Mouse (Mus musculus) adrenal gland (tissue): ENCODE results near the gene Vapb.
"Not testable (repeated sequence)": the region's sequence is repeated elsewhere in the genome, so short reads cannot be mapped to it uniquely, and the experiment has no call there.

ENCODE experiments used
- intact Hi-C: fragments of 180-260 bp; cut with DNase I; formaldehyde crosslinking; loops from one replicate; pipeline ENCODE4 v1.15.1; 2025
- long read RNA-seq, 2 experiments: library from polyadenylated mRNA; unstranded; transcript quantifications; one replicate each; pipeline ENCODE4 v2.0.0; 2020; ENCODE audit warnings: borderline replicate concordance in 1 of 2; ENCODE audit not compliant: insufficient replicate concordance in 1 of 2

The Vapb gene
- long read RNA-seq, experiment 1, partial matches to known transcripts: 0 of 3 reads
- long read RNA-seq, experiment 1, other reads (novel, unspliced or antisense): 2 of 3 reads
- long read RNA-seq, experiment 2, full-length matches to known transcripts: 4 of 14 reads
- long read RNA-seq, experiment 2, partial matches to known transcripts: 4 of 14 reads
- long read RNA-seq, experiment 2, other reads (novel, unspliced or antisense): 6 of 14 reads

DNA sequence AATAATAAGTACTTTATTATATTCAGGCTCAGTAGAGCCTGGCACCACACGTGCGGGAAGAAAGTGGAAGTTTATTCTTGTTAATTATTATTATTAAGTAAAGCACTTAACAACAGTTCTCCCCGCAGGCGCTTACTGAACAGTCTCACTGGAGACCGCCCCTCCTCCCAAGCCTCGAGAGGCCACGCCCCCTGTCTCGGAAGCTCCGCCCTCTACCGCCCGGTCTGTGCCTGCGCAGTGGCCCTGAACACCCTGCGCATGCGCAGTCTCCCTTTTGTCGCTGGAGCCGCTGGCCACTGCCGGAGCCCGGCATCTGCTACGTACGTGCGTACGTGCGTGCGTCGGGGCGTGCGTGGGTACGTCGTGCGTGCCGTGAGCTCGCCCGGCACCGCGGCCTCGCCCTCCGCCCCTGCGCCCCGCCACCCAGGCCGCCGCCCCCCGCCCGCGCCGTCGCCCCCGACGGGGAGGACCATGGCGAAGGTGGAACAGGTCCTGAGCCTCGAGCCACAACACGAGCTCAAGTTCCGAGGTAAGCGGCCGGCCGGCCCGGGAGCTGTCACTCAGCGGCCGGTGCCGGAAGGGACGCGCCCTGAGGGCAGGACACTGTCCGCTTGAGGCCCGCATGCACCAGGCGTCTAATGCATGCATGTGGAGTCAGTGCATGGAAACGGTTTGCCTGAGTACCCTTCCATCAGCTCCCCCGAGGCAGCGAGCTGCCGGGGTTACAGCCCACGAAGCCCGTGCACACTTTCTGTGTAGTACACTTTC, at the start of gene Vapb:
TSS of gene Vapb (plus strand) at position 290 of the 768 bp plus-strand sequence.
- intact Hi-C loops: loop anchor here (10.0 kb wide), 1 partner anchor 153 kb away; no protein-coding TSS in a partner anchor

- intact Hi-C loops: no loop called here
Measured at GRCm38 (mm10) chr2:173689835-173690234, 47.5 kb upstream of the Vapb start.

- intact Hi-C loops: no loop called here
Measured at GRCm38 (mm10) chr2:173691748-173692147, 45.6 kb upstream of the Vapb start.

GRCm38 (mm10) chr2:173692693-173693092, 44.6 kb upstream of the Vapb start:
- intact Hi-C loops: no loop called here

DNA sequence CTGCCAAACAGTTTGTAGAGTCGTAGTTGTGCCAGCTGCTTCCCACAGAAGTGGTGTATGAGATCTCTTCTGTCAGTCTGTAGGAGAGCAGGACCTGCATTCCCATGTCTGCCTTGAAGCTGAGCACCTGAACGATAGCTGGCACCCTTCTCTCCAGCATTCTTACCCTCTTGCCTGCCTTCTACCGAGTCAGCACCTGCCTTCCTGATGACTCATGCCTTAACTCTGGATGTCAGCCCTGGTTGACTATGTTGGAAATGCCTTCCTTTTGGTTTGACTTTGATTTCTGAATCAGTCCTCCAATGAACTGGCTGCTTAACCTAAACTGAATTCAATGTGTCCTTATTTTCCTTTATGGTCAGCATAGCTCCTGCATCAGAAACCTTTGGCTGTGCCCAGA, 38.5 kb upstream of the Vapb start:
- intact Hi-C loops: no loop called here

DNA sequence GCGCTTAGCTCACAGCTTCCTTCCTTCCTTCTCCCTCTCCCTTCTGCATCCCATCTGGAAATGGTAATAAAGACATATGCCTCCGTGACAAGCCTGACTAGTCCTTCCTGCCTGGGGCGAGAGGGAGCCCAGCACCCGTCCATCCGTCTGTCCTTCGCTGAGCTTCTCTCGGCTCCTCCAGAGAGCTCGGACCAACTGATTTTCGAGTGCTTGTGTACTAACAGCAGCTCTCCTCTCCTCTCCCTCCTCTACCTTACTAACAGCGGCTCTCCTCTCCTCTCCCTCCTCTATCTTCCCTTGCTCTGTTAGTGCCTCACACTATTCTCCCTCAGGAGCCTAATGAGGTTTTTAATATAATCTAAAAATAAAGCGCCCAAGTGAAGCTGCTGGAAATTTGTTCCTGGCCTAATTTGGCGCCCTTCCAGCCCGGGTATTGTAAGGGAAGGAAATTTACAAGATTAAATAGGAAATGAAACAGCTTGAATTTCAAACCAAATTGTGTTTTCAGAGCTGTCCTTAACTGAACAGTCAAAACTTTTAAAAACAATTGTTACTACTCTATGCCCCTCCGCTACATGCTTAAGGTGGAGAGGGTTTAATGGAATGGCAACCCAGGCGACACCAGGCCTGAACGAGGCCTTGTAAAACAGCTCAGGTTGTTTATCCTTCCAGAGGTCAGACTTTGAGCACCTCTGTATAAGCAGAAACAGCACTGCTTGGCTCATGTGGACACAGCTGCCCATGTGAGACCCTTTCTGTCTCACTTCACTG, 35.0 kb upstream of the Vapb start:
- intact Hi-C loops: no loop called here

DNA sequence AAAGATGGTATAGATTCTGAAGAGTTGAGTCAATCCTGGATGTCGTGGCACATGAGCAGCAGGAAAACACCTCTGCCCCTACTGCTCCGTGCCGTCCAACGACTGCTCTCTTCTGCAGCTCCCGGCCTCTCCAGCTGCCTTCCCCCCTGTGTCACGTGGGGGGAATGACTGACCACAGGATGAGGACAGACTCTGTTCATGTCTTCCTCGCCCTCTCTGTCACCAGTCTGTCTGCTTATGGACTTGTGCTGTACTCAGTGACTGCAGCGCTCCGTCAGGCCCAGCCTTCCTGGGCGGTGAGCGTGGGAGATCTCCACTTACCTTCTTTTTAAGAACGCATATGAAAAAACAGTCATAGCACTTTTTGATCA, 34.5 kb upstream of the Vapb start:
- intact Hi-C loops: no loop called here

GRCm38 (mm10) chr2:173705827-173706551, 31.3 kb upstream of the Vapb start:
- intact Hi-C loops: no loop called here

DNA sequence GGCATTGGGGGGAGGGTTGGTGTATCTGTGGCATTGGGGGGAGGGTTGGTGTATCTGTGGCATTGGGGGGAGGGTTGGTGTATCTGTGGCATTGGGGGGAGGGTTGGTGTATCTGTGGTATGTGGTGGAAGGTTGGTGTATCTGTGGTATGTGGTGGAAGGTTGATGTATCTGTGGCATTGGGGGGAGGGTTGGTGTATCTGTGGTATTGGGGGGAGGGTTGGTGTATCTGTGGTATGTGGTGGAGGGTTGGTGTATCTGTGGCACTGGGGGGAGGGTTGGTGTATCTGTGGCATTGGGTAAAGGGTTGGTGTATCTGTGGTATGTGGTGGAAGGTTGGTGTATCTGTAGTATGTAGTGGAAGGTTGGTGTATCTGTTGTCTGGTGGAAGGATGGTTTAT, 29.7 kb upstream of the Vapb start:
- intact Hi-C loops: not testable (repeated sequence)

DNA sequence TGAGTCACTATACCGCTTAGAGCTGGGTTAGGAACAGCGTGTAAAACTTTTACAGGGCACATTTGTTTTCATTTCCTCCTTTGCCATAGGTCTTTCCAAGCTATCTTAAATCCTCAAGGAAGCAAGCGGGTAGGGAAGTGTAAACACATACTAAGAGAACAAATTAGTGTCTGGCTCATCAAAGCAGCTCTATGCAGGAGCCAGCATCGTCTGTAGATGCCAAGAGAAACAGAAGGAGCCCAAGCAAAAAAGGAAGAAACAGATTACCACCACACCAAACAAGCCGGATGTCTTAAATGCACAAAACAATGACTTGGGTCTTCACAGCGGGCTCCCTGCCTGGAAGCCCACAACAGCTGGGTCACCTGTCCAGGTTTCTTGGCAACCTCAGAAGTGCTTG, 27.1 kb upstream of the Vapb start:
- intact Hi-C loops: no loop called here

DNA sequence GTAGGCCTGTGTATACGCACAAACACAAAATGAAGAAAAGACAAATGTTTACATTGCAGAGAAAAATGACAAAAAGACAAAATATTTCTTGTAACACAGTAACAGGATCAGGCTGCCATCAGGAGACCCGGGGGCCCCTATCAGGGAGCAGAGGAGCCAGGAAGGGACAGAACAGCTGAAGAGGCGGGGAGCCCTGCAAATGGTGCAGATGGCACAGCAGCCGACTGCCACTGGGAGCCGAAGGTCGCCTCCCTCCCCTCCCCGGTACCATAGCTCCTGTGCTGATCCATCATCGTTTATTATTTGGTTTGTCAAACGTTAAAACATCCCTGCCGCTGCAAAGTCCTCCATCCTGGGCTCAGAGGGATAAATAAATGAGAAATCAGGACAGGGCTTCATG, 24.7 kb upstream of the Vapb start:
- intact Hi-C loops: no loop called here

DNA sequence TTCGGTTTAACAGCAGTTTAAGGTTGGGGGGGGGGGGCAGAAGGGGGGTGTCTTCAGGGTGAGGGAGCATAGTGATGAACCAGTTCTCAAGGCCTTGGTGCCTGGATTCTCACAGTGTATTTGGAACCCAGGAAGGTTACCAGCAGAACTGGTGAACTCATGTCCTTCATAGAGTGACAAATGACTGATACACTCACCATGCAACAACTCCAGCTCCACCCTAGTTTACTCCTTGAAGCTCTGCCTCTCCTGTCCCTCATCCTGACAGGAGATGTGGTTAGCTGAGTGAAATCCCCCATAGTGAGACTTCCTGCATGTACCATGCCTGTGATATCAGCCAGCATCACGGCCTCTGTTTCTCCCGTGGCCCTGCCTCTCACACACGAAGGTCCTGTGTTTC, 24.1 kb upstream of the Vapb start:
- intact Hi-C loops: no loop called here

DNA sequence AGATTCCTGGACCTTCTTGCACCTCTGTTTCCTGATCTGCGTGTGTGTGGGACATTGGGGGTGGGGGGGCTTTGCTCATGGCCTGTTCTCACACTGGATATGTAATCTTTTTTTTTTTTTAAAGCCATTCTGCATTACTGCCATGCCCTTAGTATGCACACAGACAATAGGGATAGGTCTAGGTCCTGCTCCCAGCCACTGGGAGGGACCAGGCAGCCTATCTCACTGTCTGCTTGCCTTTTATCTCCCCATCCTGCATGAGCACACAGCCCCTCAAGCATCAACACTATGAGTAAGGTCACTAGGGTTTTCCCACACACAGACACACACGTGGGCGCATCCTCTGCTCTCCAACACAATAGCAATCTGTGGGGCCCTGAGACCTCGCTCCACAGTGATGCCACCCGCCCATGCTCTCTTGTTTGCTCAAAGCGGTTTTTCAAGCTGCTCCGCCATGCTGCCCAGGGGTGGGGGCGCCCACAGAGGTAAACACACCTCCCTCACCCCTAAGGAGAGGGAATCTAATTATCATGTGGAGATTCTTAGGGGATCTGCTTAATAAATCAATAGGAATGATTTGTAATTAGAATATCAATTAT, 22.6 kb upstream of the Vapb start:
- intact Hi-C loops: no loop called here

DNA sequence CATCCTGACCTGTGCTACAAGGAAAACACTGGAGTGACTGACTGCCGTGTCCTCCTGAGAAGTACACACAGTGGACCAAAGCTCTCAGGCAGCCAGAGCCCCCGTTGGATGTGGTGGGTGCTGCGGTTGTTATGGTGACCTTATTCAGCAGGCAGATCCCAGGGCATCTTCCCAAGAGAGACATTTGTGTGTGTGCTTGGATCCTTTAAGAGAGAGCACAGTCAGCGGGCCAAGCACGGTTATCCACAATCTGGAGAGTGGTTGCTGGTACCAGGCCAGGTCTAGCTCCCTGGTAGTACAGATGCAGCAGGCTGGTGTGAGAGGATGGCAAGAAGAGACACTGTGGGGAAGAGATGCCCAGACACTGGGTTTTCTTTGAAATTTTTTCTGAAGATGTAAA, 20.3 kb upstream of the Vapb start:
- intact Hi-C loops: no loop called here

DNA sequence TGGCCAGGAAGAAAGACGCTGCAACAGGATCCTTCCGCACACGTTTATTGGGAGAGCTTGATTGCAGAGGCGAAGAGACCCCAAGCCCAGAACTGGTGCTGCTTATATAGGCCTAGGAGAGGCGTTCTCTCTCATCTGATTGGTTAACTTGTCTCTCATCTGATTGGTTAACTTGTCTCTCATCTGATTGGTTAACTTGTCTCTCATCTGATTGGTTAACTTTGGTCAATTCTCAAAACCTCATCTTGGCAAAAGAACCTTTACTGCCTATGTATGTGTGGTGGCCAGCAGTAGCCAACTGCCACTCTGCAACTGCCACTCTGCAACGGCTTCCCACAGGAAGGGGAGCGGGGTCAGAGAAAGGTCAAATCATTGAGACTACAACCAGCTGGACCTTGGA, 18.2 kb upstream of the Vapb start, which contains the start of gene 1700010B08Rik:
TSS of gene 1700010B08Rik (plus strand) at position 301 of the 400 bp plus-strand sequence.
- intact Hi-C loops: not testable (repeated sequence)

DNA sequence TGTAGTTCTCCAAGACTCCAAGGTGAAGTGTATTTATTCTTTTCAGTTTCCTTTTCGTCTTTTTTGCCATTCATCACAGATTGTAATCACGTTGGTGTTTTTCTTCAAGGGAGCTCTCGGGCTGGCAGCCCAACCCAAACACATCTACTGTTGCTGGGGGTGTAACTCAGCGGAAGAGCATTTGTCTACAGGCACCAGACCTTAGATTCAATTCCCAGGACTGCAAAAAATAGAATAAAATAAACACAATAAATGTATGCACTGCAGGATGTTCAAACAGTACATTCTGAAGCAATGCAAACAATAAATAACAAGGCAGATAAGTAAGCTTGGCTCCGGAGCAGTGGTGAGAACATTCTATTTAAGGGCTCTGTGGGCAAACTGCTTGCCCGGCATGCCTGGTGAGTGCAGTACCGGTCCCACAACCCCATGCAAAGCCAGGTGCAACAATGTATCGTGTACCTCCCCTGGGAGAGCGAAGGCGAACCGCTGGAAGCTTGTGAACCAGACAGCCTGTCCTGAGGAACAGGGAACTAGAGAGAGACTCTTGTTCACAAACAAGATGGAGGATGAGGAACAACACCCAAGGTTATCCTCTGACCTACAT, 15.0 kb upstream of the Vapb start:
- intact Hi-C loops: no loop called here

DNA sequence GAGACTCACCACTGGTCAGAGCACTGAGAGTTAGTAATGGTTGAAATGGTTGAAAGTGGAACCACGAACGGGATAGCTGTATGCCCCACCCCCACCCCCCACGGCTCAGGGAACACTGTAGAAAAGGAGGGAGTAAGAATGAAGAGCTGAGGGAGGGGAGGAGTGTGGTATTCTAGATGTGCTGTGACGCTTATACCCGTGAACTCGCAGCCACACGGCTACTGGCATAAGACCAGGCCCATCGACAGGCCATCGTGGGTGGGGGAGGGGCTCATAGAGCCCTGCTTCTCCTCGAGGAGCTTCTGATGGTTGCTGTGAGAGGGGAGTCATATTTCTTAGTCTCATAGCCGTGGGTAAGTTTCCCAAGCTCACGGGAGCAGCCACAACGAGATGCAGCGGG, 12.9 kb upstream of the Vapb start:
- intact Hi-C loops: no loop called here

DNA sequence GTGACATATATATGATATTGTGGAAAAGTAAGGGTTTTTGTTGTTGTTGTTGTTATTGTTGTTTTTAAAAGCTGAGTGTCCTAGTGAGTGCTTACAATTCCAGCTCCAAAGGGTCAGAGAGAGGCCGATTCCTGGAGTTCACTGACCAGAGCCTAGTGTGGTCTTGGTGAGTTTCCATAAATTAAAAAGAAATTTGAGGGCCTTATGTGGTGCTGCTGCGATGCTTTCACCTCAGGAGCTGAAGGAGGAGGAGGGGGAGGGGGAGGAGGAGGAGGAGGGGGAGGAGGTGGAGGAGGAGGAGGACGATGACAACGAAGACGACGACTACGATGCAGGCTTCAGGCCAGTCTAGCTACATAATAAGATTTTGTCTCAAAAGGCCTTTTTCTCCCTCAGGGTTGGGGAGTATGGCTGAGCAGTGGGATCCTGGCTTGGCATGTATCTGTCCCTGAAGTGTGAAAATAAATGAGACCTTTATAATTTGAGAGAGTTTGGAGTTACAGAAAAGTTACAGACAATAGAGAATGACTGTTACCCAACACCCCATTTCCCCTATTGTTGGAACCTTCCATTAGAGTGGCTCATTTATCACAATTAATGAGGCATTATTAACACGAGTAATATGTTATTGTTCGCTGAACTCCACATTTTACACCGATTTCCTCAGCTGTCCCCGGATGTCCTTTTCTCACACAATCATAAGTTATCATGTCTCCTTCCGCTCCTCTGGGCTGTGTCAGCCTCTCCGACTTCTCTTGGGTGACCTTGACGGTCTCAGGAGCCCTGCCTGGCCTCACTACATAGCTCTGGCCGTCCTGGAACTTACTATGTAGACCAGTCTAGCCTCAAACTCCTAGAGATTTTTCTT, 12.1 kb upstream of the Vapb start:
- intact Hi-C loops: no loop called here

DNA sequence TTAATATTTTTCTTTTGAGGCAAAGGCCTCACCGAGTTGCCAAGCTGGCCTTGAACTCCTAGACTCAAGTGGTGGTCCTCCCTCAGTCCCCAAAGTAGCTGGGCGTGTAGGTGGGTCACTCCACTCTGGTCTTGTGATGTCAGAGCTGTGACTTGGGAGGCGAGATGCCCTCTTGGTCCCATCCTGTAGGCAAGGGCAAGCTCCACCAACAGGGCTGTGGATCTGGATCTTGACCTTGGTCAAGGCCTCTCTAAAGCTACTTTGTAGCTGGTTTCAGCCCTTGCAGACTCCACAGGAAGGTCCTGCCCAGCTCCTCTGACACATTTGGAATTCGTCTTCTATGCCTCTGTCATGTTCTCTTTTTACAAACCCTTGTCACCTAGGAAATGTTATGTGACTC, 11.5 kb upstream of the Vapb start:
- intact Hi-C loops: no loop called here
